Mouse (Mus musculus): ENCODE results near the gene Stx7. TPM values are rescaled to one million over a fixed set of nuclear protein-coding genes. Genes with fewer than 3 reads are reported as not detected.

Gene Stx7
- polyA plus RNA-seq (2017; shearing (Covaris generic)) = 19.9 TPM

DNA sequence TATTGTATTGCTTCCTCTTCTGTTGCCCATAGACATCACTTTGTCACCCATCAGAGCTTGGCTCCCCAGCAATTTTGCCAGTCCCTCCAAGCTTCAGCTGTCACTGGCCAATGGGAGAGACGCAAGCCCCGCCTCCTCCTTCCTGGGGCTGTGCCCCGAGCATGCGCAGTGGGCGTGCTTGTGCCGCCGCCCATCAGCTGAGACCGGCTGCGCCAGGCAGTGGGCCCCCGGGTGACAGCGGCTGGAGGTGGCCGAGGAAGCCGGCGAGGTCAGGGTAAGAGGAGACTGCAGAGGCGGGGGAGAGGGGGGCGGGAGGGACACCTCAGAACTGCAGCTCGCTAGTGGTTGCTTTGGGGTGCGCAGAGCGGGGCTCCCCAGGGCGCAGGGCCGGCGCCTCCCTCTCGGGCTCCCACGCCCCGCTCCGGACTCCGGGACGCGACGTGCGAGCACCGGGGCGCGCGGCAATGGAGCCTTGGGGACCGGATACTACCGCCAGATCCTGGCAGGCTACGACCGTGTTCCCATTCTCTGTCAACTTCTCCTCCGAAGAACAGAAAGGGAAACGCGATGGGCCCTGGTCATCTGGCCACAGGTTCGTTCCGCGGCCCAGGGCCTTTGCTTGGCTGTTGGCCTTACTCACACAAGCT, at the start of gene Stx7:
Gene Stx7 (plus strand): TSS at position 168 of the 647 bp plus-strand sequence.

DNA sequence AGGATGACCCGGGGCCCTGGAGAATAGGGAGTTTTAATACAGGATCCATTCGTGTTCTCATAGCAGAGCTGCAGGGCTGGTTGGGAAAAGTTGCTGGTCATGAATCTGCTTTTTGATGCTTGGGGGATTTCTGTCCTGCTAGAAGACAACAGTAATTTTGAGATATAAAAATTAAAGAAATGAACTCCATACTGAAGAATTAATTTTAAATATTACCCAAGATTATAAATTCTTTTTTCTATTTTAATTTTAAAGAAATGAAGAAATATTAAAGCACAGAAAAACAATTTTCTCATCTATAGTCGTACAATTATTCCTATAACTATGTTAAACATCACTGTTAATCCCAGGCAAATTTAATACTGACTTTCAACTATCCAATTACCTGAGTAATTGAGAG, 47.3 kb upstream of the Stx7 start, which contains the start of gene Taar8c:
Gene Taar8c (minus strand): TSS at position 101 of the 400 bp plus-strand sequence.

DNA sequence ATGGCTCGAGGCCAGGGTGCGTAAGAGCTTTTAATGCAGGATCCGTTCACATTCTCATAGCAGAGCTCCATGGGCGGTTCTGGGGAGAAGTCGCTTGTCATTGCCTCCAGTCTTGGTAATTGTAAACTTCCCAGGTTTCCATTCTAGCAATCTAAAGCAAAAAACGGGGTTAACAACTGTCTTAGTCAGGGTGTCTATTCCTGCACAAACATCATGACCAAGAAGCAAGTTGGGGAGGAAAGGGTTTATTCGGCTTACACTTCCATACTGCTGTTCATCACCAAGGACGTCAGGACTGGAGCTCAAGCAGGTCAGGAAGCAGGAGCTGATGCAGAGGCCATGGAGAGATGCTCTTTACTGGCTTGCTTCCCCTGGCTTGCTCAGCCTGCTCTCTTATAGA, 39.7 kb upstream of the Stx7 start, which contains the start of gene Taar9:
Gene Taar9 (minus strand): TSS at position 101 of the 400 bp plus-strand sequence.

DNA sequence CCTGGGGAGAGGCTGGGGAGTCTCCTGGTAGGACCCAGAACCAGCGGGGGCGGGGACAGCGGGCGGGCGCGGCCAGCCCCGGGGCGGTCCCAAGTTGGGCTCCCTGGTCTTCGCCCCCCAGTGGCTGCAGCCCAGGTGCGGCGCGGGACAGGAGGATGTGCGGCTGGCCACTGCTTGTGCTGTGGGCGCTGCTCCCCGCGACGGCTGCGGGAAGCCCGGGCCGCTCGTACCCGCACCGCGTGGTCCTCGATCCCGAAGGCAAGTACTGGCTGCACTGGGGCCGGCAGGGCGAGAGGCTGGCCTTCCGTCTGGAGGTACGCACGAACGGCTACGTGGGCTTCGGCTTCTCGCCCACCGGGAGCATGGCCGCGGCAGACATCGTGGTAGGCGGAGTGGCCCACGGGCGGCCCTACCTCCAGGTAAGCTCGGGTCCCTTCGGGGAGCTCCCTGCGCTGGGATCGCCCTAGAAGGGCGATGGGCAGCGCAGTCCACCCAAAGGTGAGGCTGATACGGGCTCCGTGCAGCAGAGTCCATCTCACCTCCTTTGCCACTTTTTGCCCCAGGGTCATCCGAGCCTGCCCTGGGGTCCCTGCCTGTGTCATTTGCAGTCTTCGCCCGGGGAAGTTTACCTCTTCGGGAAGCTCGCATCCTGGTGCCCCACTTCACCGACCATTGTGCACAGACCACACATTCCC, 74.5 kb downstream of the Stx7 start, which contains the start of gene Moxd1:
Gene Moxd1 (plus strand): TSS at position 69 of the 695 bp plus-strand sequence.

Other genes with a start within 250 kb of the Stx7 start
- not detected for gene Taar1, start 228.9 kb upstream of the Stx7 start, polyA plus RNA-seq (2017; shearing (Covaris generic))
- gene Taar2, start 210.7 kb upstream of the Stx7 start, polyA plus RNA-seq (2017; shearing (Covaris generic)) = not detected
- not detected for gene Taar3, start 199.7 kb upstream of the Stx7 start, polyA plus RNA-seq (2017; shearing (Covaris generic))
- gene Taar4, start 188.8 kb upstream of the Stx7 start, polyA plus RNA-seq (2017; shearing (Covaris generic)) = not detected
- not detected for gene Taar5, start 178.6 kb upstream of the Stx7 start, polyA plus RNA-seq (2017; shearing (Covaris generic))
- gene Taar6, start 163.7 kb upstream of the Stx7 start, polyA plus RNA-seq (2017; shearing (Covaris generic)) = not detected
- gene Taar7a, start 155.8 kb upstream of the Stx7 start, polyA plus RNA-seq (2017; shearing (Covaris generic)) = not detected
- not detected for gene Taar7b, start 149.4 kb upstream of the Stx7 start, polyA plus RNA-seq (2017; shearing (Covaris generic))
- gene Taar7d, start 122.1 kb upstream of the Stx7 start, polyA plus RNA-seq (2017; shearing (Covaris generic)) = not detected
- not detected for gene Taar7e, start 111.7 kb upstream of the Stx7 start, polyA plus RNA-seq (2017; shearing (Covaris generic))
- gene Taar7f, start 99.8 kb upstream of the Stx7 start, polyA plus RNA-seq (2017; shearing (Covaris generic)) = not detected
- 0.38 TPM for gene Taar8a, start 72.8 kb upstream of the Stx7 start, polyA plus RNA-seq (2017; shearing (Covaris generic))
- not detected for gene Taar8b, start 57.0 kb upstream of the Stx7 start, polyA plus RNA-seq (2017; shearing (Covaris generic))
- gene Taar8c, start 47.4 kb upstream of the Stx7 start, polyA plus RNA-seq (2017; shearing (Covaris generic)) = not detected
- gene Taar9, start 39.8 kb upstream of the Stx7 start, polyA plus RNA-seq (2017; shearing (Covaris generic)) = not detected
- not detected for gene Moxd1, start 74.2 kb downstream of the Stx7 start, polyA plus RNA-seq (2017; shearing (Covaris generic))